Mouse (Mus musculus) embryonic fibroblast, embryonic 13.5 days (primary cell): Measurements from ENCODE around the gene Pkp2.
A peak's percentile ranks its signal among the peaks of the same experiment; 100 is the strongest.

Experiments used
- CTCF ChIP-seq: IDR thresholded peaks from 2 replicates; pipeline ENCODE4 v1.5.1; 2011; ENCODE audit warnings: mild to moderate bottlenecking, control low read depth, low read length, moderate library complexity, borderline replicate concordance; ENCODE audit not compliant: insufficient read depth
- POLR2A ChIP-seq: IDR thresholded peaks from 2 replicates; pipeline ENCODE4 v1.6.1; 2011; ENCODE audit warnings: low read depth, mild to moderate bottlenecking, control low read depth, low read length, moderate library complexity

GRCm38 (mm10) chr16:16197374-16197773 is 15.7 kb upstream of the Pkp2 start:
- TF ChIP-seq POLR2A (no peak), CTCF (peak; percentile 5; the same call in 1 of the 2 replicates)
